Mouse (Mus musculus): ENCODE results near the gene Shh.

DNA sequence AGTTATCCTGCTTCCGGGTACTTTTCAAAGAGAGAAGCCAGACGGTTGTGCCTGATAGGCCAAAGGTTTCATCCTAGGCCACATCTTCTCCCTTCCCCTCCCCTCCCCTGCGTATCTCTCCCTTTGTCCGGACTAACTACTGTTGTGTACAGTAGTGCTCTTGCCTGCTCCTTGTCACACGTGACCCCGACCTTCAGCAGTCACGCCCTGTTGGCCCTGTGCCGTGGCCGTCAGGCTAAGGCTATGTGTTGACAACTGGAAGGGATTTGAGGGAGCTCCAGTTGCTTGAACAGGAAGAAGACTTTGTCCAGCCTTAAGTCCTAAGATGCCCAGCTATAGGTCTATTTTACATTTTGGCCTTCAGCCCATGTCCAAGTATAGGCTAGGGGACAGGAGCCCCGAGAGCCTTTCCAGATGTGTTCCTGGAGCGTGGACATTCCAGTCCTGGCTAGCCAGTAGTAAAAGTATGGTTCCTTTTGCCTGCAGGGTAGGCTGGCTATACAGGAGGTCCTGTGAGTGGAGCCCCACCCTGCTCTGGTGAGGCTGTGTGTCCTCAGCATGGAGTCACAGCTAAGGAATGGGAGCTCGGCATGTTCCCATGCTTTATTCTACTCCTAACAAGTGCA, 47.3 kb downstream of the Shh start:
- TF ChIP-seq POLR2A (IDR thresholded peaks at IDR 0.05; ENCODE audit: low read depth, low read length) (no peak), CTCF (conservative IDR thresholded peaks at IDR 0.05; ENCODE audit: insufficient read depth, insufficient read length, low read depth, low read length) (no peak)

Measured in kidney, adult 2 months (tissue).